Mouse (Mus musculus): ENCODE results near the gene Car1. TPM values are rescaled to one million over a fixed set of nuclear protein-coding genes. Genes with fewer than 3 reads are reported as not detected.
A peak's percentile ranks its signal among the peaks of the same experiment; 100 is the strongest.
"Not testable (repeated sequence)": the region's sequence is repeated elsewhere in the genome, so short reads cannot be mapped to it uniquely, and the experiment has no call there.

The Car1 gene
- under 1 TPM in 2 of 4 experiments, not detected in 2; 0.31 to 0.56 TPM for total RNA-seq (2022)

GRCm38 (mm10) chr3:14808211-14808610 is at the start of gene Car1:
Car1 (minus strand) TSS chr3:14808368.
- DNase-seq (ENCODE audit: low spot score in 2 of 2) = no peak

- DNase-seq (ENCODE audit: low spot score in 2 of 2) = no peak
Observed at GRCm38 (mm10) chr3:14857874-14858273, 49.7 kb upstream of the Car1 start.

- DNase-seq (ENCODE audit: low spot score in 2 of 2) = no peak
Observed at GRCm38 (mm10) chr3:14854446-14854845, 46.3 kb upstream of the Car1 start.

GRCm38 (mm10) chr3:14853966-14854365 is 45.8 kb upstream of the Car1 start:
- no peak for DNase-seq (ENCODE audit: low spot score in 2 of 2)

GRCm38 (mm10) chr3:14848587-14849254 is 40.6 kb upstream of the Car1 start:
- DNase-seq (ENCODE audit: low spot score in 2 of 2) = no peak

DNA sequence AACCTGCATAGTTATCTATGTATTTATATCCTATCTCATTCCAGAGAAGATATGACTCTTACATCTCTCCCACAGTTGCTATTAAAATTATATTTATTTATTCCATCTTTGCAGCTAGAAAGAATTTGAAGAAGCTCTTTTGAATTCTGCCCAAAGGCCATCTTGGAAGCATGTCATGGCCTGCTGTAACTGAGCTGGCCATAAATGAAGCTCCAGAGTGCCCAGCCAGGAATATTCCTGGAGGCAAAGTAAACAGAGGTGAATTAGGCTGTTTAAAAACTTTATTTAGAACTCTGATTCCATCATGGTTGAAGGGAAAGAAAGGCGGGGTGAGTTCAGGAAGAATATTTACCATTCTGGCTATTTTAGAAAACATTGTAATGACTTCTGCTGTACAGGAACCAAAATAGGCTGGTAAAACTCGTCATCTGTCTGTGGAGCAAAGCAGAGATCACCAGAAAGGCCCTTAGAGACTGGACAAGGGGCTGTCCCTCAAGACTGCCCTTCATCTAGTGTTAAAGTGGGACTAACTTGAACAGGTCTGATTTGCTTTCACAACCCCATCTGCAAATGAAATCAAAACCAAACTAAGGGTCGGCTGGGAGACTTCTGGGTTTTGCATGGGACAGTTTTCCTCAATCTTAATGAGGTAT is 31.4 kb upstream of the Car1 start:
- peak in 1 of 2 experiments; percentile 15 for DNase-seq (ENCODE audit: low spot score in 2 of 2)

DNA sequence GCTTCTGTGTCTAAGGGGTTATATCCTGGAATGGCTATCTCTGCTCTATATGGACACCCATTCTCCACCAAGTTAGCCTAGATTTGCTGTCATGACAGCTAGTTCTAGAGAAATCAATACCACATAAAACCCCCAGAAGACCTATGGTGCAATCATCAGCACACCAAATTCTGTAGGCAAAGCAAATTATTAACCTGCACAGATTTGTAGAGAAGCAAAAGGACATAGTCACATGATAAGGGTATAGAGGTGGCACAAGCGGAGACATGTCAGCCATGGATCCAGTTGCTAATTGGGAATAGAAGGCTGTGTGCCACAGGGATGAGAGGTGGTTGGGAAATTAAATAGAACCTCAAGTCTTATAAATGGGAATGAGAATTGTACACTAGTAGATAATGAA is 30.8 kb upstream of the Car1 start:
- no peak for DNase-seq (ENCODE audit: low spot score in 2 of 2)

DNA sequence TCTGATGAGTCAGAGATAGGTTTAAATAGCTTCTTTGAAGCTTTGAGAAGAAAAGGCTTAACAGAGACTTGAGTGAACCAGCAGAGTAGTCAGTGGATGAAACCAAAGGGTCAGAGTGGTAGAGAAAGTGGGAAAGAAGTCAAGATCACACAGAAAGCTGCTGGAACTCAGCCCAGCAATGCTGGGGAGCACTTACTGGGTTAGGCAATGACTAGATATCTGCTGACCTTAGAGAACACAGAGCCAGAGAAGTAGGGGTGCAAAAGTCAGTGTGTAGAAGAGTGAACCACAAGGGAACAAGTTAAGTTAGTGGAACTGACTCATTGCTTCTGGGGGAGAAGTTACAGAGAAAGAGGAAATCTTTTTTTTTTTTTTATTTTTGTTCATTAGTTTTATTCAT is 24.6 kb upstream of the Car1 start:
- DNase-seq (ENCODE audit: low spot score in 2 of 2) = no peak

DNA sequence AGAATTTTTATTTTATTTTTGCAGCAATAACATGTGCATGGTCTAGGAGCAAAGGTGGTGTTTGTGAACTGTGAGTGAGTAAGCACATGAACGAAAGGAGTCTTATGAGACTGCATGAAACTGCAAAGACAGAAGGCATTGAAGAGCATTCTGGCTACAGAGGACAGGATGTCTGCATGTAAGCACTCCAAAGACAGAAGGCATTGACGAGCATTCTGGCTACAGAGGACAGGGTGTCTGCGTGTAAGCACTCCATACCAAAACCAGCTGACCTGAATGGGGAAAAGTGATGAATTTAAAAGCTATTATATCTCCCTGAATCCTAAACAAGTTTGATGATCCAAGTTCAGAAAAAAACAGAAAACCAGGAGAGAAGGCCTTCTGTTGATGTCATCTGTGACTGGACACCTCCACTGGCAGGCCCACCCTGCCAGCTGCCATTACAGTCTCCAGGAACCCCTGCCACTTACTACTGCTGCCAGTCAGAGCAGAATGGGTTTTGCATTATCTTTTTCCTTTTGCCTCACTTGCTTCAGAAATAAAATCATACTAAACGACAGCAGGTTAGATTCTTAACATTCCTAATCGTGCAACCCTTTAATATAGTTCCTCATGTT is 23.2 kb upstream of the Car1 start:
- DNase-seq (ENCODE audit: low spot score in 2 of 2) = no peak

DNA sequence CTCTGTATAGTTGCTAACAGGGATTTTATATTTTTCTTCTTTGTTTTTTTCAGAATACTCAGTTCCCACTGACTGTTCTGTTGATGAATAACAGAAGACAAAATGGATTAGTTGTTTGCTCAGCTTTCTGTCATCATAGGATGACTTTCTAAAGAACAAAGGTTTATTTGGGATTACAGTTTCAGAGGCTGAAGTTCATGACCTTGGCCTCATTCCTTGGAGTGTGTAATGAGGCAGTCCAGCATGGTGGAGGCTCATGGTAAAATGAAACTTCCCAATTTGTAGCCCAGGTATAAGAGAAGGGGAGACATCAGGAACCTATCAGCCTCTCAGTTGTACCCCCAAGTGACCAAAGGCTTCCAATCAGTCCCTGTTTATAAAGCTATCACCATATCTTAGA is 20.7 kb upstream of the Car1 start:
- DNase-seq (ENCODE audit: low spot score in 2 of 2) = no peak

- no peak for DNase-seq (ENCODE audit: low spot score in 2 of 2)
Observed at GRCm38 (mm10) chr3:14819844-14820504, 11.8 kb upstream of the Car1 start.

DNA sequence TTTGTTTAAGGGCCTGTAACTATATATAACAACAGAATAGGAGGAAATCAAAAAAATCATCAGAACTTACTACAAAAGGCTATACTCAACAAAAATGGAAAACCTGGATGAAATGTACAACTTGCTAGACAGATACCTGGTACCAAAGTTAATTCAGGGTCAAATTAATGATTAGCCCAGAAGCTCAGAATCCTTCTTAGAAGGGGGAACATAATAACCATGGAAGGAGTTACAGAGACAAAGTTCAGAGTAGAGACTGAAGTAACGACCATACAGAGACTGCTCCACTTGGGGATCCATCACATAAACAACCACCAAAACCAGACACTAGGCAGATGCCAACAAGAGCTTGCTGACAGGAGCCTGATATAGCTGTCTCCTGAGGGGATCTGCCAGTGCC is 7.2 kb upstream of the Car1 start:
- DNase-seq (ENCODE audit: low spot score in 2 of 2) = not testable (repeated sequence)

GRCm38 (mm10) chr3:14806702-14807101 is 1.5 kb downstream of the Car1 start:
- DNase-seq (ENCODE audit: low spot score in 2 of 2) = no peak

DNA sequence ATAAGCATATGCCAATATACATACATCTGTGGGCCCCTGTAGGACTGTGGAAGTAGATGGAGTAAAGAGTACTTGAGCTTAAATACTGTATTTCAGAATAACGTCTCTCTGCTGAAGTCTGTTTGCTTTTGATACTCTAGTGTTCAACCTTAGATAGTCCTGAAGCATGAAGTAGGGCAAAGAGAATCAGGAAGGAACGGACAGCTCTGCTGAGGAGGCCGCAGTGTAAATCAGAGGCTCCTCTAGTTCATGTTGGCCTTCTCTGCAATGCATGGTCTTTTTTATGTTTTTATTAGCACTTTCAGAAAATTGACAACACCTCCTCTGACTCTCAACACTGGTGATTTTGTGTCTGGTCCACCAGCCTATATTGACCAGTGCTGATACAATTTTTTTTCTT is 2.2 kb downstream of the Car1 start:
- no peak for DNase-seq (ENCODE audit: low spot score in 2 of 2)

DNA sequence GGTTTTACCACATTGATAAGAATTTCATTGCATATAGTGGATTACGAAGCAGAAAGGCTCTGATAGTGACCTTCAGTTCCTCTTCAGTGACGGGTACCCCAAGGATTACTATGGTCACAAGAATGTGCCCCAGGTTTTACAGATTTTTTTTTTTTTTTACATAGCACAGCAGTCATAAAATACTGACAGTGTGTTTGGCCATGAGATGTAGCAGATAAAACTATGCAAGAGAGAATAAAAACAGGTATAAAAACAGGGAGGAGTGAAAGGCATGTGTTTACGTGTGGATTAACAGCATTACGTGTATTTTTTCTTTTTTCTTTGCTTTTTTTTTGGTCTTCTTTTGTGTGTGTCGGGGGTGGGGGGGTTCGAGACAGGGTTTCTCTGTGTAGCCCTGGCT is 3.3 kb downstream of the Car1 start:
- DNase-seq (ENCODE audit: low spot score in 2 of 2) = no peak

GRCm38 (mm10) chr3:14797069-14797468 is 11.1 kb downstream of the Car1 start:
- no peak for DNase-seq (ENCODE audit: low spot score in 2 of 2)

GRCm38 (mm10) chr3:14795292-14796020 is 12.7 kb downstream of the Car1 start:
- no peak for DNase-seq (ENCODE audit: low spot score in 2 of 2)

DNA sequence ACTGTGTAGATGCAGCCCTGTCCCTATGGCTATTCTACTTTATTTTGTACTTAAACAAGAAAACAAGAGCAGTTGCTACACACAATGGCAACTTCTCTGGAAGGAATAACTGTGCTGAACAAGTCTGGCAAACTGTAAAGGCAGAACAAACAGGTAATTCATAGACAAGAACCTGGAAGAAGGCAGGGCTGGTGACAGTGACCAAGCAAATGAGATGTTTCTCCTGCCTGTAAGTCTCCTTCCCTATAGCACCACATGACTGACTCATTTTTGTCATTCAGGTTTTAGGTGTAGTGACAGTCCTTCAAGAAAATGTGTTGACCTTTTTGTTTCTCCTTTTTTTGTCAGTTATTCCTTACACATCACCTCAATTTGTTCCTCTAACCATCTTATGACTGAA is 16.1 kb downstream of the Car1 start:
- no peak for DNase-seq (ENCODE audit: low spot score in 2 of 2)

- peak; percentile 34 to 56 for DNase-seq (ENCODE audit: low spot score in 2 of 2)
Observed at GRCm38 (mm10) chr3:14787607-14788006, 20.6 kb downstream of the Car1 start.

DNA sequence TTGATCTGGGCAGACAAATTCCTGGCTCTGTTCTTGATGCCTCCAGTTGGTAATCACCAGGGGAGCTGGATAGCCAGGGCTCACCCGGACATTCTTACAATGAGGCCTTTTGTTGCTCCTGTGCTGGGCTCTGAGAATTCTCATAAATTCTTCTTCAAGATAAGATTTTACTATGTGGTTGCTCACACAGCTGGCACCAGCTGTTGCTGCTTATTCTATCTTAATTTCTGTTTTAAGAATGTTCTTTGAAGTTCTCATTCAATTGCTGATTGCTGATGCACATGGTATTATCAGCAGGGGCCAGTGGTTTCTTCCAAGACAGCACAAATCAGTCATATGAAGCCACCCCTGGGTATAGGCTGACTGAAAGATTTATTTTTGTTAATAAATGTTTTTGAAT is 21.0 kb downstream of the Car1 start:
- DNase-seq (ENCODE audit: low spot score in 2 of 2) = no peak

- DNase-seq (ENCODE audit: low spot score in 2 of 2) = no peak
Observed at GRCm38 (mm10) chr3:14786551-14787079, 21.6 kb downstream of the Car1 start.

All from gastrocnemius, adult 8-10 months (tissue).